Mouse (Mus musculus): ENCODE measurements around the gene Rftn1. TPM values are rescaled to one million over a fixed set of nuclear protein-coding genes. Genes with fewer than 3 reads are reported as not detected.

Rftn1 gene
- total RNA-seq, 1 experiment = 5.0 TPM

- Histone ChIP-seq H3K4me3 (ENCODE audit: insufficient read depth in 1 of 2, low read depth in 1 of 2, low read length in 2 of 2, poor library complexity in 1 of 2, severe bottlenecking in 1 of 2) (no peak overlapping the region), H3K9me3 (ENCODE audit: control insufficient read depth, insufficient read depth, low read depth, low read length) (no peaks in the 10 kb centered on the region), H3K27ac (ENCODE audit: insufficient read depth, low read depth, low read length, poor library complexity, severe bottlenecking) (no peak overlapping the region), H3K4me1 (ENCODE audit: control insufficient read depth in 2 of 2, insufficient read depth in 2 of 2, low read length in 2 of 2, poor library complexity in 1 of 2) (no peaks in the 10 kb centered on the region), H3K36me3 (ENCODE audit: control insufficient read depth, insufficient read depth, low read length, poor library complexity, severe bottlenecking) (no peaks in the 10 kb centered on the region), H3K9ac (ENCODE audit: insufficient read depth, low read depth, low read length, poor library complexity, severe bottlenecking) (no peak overlapping the region)
- no peak for DNase-seq (ENCODE audit: low read depth, low spot score)
- TF ChIP-seq ZNF384 (IDR thresholded peaks at IDR 0.05; ENCODE audit: low read depth, low read length) = no peak
- TF ChIP-seq HCFC1 (IDR thresholded peaks at IDR 0.05; ENCODE audit: borderline replicate concordance, insufficient read depth, low read length) = no peak
- TF ChIP-seq MAFK (IDR thresholded peaks at IDR 0.05; ENCODE audit: insufficient read depth, low read depth, low read length) = no peak
- no peak for TF ChIP-seq CHD2 (IDR thresholded peaks at IDR 0.05; ENCODE audit: low read depth, low read length)
- TF ChIP-seq ZC3H11A (IDR thresholded peaks at IDR 0.05; ENCODE audit: borderline replicate concordance, low read depth, low read length) = no peak
- in situ Hi-C loops (cut with MboI; ENCODE audit: low sequenced_read_pairs in 2 of 2, unreplicated experiment in 2 of 2) = no loop called here
Measured at GRCm38 (mm10) chr17:50125245-50125798, 65.2 kb downstream of the Rftn1 start.

- no peak overlapping the region for H3K27ac ChIP-seq (ENCODE audit: insufficient read depth, low read depth, low read length, poor library complexity, severe bottlenecking)
- DNase-seq (ENCODE audit: low read depth, low spot score) = no peak
- H3K9me3 ChIP-seq (ENCODE audit: control insufficient read depth, insufficient read depth, low read depth, low read length) = no peaks in the 10 kb centered on the region
- H3K36me3 ChIP-seq (ENCODE audit: control insufficient read depth, insufficient read depth, low read length, poor library complexity, severe bottlenecking) = no peaks in the 10 kb centered on the region
- no peaks in the 10 kb centered on the region for H3K4me1 ChIP-seq (ENCODE audit: control insufficient read depth in 2 of 2, insufficient read depth in 2 of 2, low read length in 2 of 2, poor library complexity in 1 of 2)
- H3K4me3 ChIP-seq (ENCODE audit: insufficient read depth in 1 of 2, low read depth in 1 of 2, low read length in 2 of 2, poor library complexity in 1 of 2, severe bottlenecking in 1 of 2) = no peak overlapping the region
- in situ Hi-C loops (cut with MboI; ENCODE audit: low sequenced_read_pairs in 2 of 2, unreplicated experiment in 2 of 2) = no loop called here
- no peak overlapping the region for H3K9ac ChIP-seq (ENCODE audit: insufficient read depth, low read depth, low read length, poor library complexity, severe bottlenecking)
- TF ChIP-seq ZNF384 (IDR thresholded peaks at IDR 0.05; ENCODE audit: low read depth, low read length) = no peak
- no peak for TF ChIP-seq CHD2 (IDR thresholded peaks at IDR 0.05; ENCODE audit: low read depth, low read length)
- TF ChIP-seq HCFC1 (IDR thresholded peaks at IDR 0.05; ENCODE audit: borderline replicate concordance, insufficient read depth, low read length) = no peak
- no peak for TF ChIP-seq MAFK (IDR thresholded peaks at IDR 0.05; ENCODE audit: insufficient read depth, low read depth, low read length)
- no peak for TF ChIP-seq ZC3H11A (IDR thresholded peaks at IDR 0.05; ENCODE audit: borderline replicate concordance, low read depth, low read length)
Measured at GRCm38 (mm10) chr17:50124708-50125107, 65.8 kb downstream of the Rftn1 start.

GRCm38 (mm10) chr17:50122555-50122954 is 67.9 kb downstream of the Rftn1 start:
- in situ Hi-C loops (cut with MboI; ENCODE audit: low sequenced_read_pairs in 2 of 2, unreplicated experiment in 2 of 2) = no loop called here
- no peak overlapping the region for H3K4me3 ChIP-seq (ENCODE audit: insufficient read depth in 1 of 2, low read depth in 1 of 2, low read length in 2 of 2, poor library complexity in 1 of 2, severe bottlenecking in 1 of 2)
- no peak overlapping the region for H3K9ac ChIP-seq (ENCODE audit: insufficient read depth, low read depth, low read length, poor library complexity, severe bottlenecking)
- H3K9me3 ChIP-seq (ENCODE audit: control insufficient read depth, insufficient read depth, low read depth, low read length) = no peaks in the 10 kb centered on the region
- H3K27ac ChIP-seq (ENCODE audit: insufficient read depth, low read depth, low read length, poor library complexity, severe bottlenecking) = no peak overlapping the region
- TF ChIP-seq HCFC1 (IDR thresholded peaks at IDR 0.05; ENCODE audit: borderline replicate concordance, insufficient read depth, low read length) (no peak), ZC3H11A (IDR thresholded peaks at IDR 0.05; ENCODE audit: borderline replicate concordance, low read depth, low read length) (no peak), ZNF384 (IDR thresholded peaks at IDR 0.05; ENCODE audit: low read depth, low read length) (no peak), CHD2 (IDR thresholded peaks at IDR 0.05; ENCODE audit: low read depth, low read length) (no peak), MAFK (IDR thresholded peaks at IDR 0.05; ENCODE audit: insufficient read depth, low read depth, low read length) (no peak)
- no peaks in the 10 kb centered on the region for H3K36me3 ChIP-seq (ENCODE audit: control insufficient read depth, insufficient read depth, low read length, poor library complexity, severe bottlenecking)
- no peaks in the 10 kb centered on the region for H3K4me1 ChIP-seq (ENCODE audit: control insufficient read depth in 2 of 2, insufficient read depth in 2 of 2, low read length in 2 of 2, poor library complexity in 1 of 2)
- DNase-seq (ENCODE audit: low read depth, low spot score) = no peak

- Histone ChIP-seq H3K9ac (ENCODE audit: insufficient read depth, low read depth, low read length, poor library complexity, severe bottlenecking) (no peak overlapping the region), H3K36me3 (ENCODE audit: control insufficient read depth, insufficient read depth, low read length, poor library complexity, severe bottlenecking) (no peaks in the 10 kb centered on the region), H3K9me3 (ENCODE audit: control insufficient read depth, insufficient read depth, low read depth, low read length) (no peaks in the 10 kb centered on the region), H3K4me1 (ENCODE audit: control insufficient read depth in 2 of 2, insufficient read depth in 2 of 2, low read length in 2 of 2, poor library complexity in 1 of 2) (no peaks in the 10 kb centered on the region), H3K4me3 (ENCODE audit: insufficient read depth in 1 of 2, low read depth in 1 of 2, low read length in 2 of 2, poor library complexity in 1 of 2, severe bottlenecking in 1 of 2) (no peak overlapping the region), H3K27ac (ENCODE audit: insufficient read depth, low read depth, low read length, poor library complexity, severe bottlenecking) (no peak overlapping the region)
- in situ Hi-C loops (cut with MboI; ENCODE audit: low sequenced_read_pairs in 2 of 2, unreplicated experiment in 2 of 2) = no loop called here
- no peak for DNase-seq (ENCODE audit: low read depth, low spot score)
- TF ChIP-seq HCFC1 (IDR thresholded peaks at IDR 0.05; ENCODE audit: borderline replicate concordance, insufficient read depth, low read length) (no peak), MAFK (IDR thresholded peaks at IDR 0.05; ENCODE audit: insufficient read depth, low read depth, low read length) (no peak), ZNF384 (IDR thresholded peaks at IDR 0.05; ENCODE audit: low read depth, low read length) (no peak), ZC3H11A (IDR thresholded peaks at IDR 0.05; ENCODE audit: borderline replicate concordance, low read depth, low read length) (no peak), CHD2 (IDR thresholded peaks at IDR 0.05; ENCODE audit: low read depth, low read length) (no peak)
Measured at GRCm38 (mm10) chr17:50120098-50120497, 70.4 kb downstream of the Rftn1 start.

GRCm38 (mm10) chr17:50117461-50117860 is 73.0 kb downstream of the Rftn1 start:
- Histone ChIP-seq H3K9me3 (ENCODE audit: control insufficient read depth, insufficient read depth, low read depth, low read length) (no peaks in the 10 kb centered on the region), H3K4me3 (ENCODE audit: insufficient read depth in 1 of 2, low read depth in 1 of 2, low read length in 2 of 2, poor library complexity in 1 of 2, severe bottlenecking in 1 of 2) (no peak overlapping the region), H3K36me3 (ENCODE audit: control insufficient read depth, insufficient read depth, low read length, poor library complexity, severe bottlenecking) (no peaks in the 10 kb centered on the region), H3K4me1 (ENCODE audit: control insufficient read depth in 2 of 2, insufficient read depth in 2 of 2, low read length in 2 of 2, poor library complexity in 1 of 2) (no peaks in the 10 kb centered on the region), H3K27ac (ENCODE audit: insufficient read depth, low read depth, low read length, poor library complexity, severe bottlenecking) (no peak overlapping the region), H3K9ac (ENCODE audit: insufficient read depth, low read depth, low read length, poor library complexity, severe bottlenecking) (no peak overlapping the region)
- in situ Hi-C loops (cut with MboI; ENCODE audit: low sequenced_read_pairs in 2 of 2, unreplicated experiment in 2 of 2) = no loop called here
- DNase-seq (ENCODE audit: low read depth, low spot score) = no peak
- TF ChIP-seq CHD2 (IDR thresholded peaks at IDR 0.05; ENCODE audit: low read depth, low read length) (no peak), ZNF384 (IDR thresholded peaks at IDR 0.05; ENCODE audit: low read depth, low read length) (no peak), HCFC1 (IDR thresholded peaks at IDR 0.05; ENCODE audit: borderline replicate concordance, insufficient read depth, low read length) (no peak), ZC3H11A (IDR thresholded peaks at IDR 0.05; ENCODE audit: borderline replicate concordance, low read depth, low read length) (no peak), MAFK (IDR thresholded peaks at IDR 0.05; ENCODE audit: insufficient read depth, low read depth, low read length) (no peak)
